Mouse (Mus musculus): ENCODE data around the gene Ttc38. TPM values are rescaled to one million over a fixed set of nuclear protein-coding genes. Genes with fewer than 3 reads are reported as not detected.
A peak's percentile ranks its signal among the peaks of the same experiment; 100 is the strongest.
"Not testable (repeated sequence)": the region's sequence is repeated elsewhere in the genome, so short reads cannot be mapped to it uniquely, and the experiment has no call there.

Ttc38 gene
- polyA plus RNA-seq, 1 experiment from 2014 or later, result 4.2 TPM

DNA sequence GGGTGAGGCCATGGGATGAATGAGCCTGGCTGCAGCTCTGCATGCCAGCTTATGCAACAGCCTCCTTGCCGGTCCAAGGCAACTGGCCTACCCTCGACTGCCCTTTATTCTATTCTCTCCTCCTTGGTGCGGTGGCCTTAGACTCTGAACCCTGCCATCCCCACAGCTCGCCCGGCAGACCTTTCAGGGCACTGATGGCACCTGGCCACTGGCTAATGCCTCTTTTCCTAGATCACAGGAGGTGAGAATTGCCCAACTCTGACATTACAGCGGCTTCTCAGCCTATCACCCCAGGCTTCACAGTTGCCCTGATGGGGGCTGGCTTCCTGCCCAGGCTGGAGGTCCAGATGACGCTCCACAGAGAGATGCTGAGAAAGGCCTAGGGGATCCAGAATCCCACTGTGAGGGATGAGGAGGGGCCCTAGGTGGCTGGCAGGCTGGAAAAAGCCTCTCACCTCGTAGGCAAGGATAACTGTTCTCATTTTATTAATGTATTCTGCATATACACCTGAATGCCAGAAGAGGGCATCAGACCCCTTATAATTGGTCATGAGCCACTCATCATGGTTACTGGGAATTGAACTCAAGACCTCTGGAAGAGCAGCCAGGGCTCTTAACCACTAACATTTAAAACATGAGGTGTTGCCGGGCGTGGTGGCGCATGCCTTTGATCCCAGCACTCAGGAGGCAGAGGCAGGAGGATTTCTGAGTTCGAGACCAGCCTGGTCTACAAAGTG, 19.7 kb downstream of the Ttc38 start:
- no peak for ATAC-seq (ENCODE audit: extremely low read depth, insufficient number of reproducible peaks, low FRiP score, low TSS enrichment)
- Histone ChIP-seq H3K4me3 (no peak overlapping the region), H3K27me3 (replicated peaks) (no peaks in the 10 kb centered on the region), H3K9me3 (no peaks in the 10 kb centered on the region), H3K4me2 (no peak overlapping the region), H3K36me3 (peaks cover 2% of the 10 kb centered on the region; the same call in 1 of the 2 replicates), H3K9ac (no peak overlapping the region), H3K27ac (replicated peaks) (no peak overlapping the region), H3K4me1 (no peaks in the 10 kb centered on the region)
- 71% methylated on average over 12 of the region's 12 CpGs for WGBS

DNA sequence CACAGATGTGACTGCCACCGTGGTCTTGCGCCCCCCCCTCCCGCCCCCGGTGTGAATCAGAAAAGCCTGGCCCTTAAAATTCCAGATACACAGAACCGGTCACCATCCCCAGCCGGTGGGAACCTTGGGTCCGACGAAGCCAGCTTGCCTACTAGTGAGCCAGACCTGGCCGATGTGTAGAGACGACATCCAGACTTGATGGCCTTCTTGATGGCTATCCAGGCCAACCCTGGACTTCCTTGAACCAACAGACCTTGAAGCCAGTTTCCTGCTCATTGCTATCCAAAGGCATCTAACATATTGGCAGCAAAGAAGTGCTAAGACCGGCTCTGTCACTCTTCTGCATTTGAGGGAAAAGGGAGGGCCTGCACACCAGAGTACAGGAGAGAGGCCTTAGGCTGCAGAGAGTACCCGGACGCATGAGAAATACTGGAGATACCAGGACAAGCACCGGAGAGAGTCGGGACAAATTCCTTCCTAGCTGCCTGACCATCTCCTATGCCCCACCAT, 26.9 kb downstream of the Ttc38 start:
- Histone ChIP-seq H3K4me2 (peak overlapping the region; percentile 93), H3K9me3 (no peaks in the 10 kb centered on the region), H3K4me1 (peaks cover 28% of the 10 kb centered on the region), H3K27ac (replicated peaks) (0 out of 2 replicates have a peak overlapping the region, but pooled peaks have one; percentile 33), H3K9ac (peak overlapping the region; percentile 79), H3K4me3 (peak overlapping the region; percentile 90), H3K36me3 (peaks cover 29% of the 10 kb centered on the region), H3K27me3 (replicated peaks) (no peaks in the 10 kb centered on the region)
- WGBS, result 11% methylated on average over 15 of the region's 15 CpGs
- ATAC-seq (ENCODE audit: extremely low read depth, insufficient number of reproducible peaks, low FRiP score, low TSS enrichment), result no peak

DNA sequence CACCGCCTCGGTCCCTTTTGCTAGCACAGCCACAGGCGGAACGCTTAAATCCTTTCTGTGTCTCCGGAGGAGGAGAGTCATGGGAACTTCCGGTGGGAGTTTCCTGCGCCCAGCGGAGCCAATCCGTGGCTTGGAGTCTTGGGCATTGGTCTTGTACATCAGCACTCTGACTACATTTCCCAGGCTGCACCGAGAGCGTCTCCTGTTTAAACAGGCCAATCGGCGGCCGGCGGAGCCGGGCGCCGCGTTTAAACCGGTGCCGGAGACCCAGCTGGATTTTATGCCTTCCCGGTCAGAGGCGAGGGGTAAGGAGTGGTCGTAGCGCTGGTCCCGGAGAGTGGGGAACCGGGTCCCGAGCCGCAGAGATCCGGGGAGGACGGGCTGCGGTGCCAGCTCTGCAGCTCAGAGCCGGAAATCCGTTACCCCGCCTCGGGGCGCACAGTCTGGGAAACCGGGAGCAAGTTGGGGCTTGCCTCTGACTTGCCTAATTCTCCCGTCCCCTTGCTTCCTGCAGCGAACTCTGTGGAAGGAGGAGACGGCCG, 27.5 kb downstream of the Ttc38 start, which contains the start of gene Gtse1:
TSS of gene Gtse1 (plus strand) at position 256 of the 542 bp plus-strand sequence.
- under 1% methylated on average over 42 of the region's 42 CpGs for WGBS
- Histone ChIP-seq H3K27ac (replicated peaks) (peak within 1 kb of the TSS; percentile 71), H3K27me3 (replicated peaks) (no peaks in the 10 kb centered on the region), H3K9ac (peak within 1 kb of the TSS; percentile 88), H3K4me3 (peak within 1 kb of the TSS; percentile 90), H3K4me1 (peaks cover 28% of the 10 kb centered on the region), H3K4me2 (peak within 1 kb of the TSS; percentile 93), H3K36me3 (peaks cover 34% of the 10 kb centered on the region), H3K9me3 (no peaks in the 10 kb centered on the region)
- ATAC-seq (ENCODE audit: extremely low read depth, insufficient number of reproducible peaks, low FRiP score, low TSS enrichment), result peak; percentile 91

DNA sequence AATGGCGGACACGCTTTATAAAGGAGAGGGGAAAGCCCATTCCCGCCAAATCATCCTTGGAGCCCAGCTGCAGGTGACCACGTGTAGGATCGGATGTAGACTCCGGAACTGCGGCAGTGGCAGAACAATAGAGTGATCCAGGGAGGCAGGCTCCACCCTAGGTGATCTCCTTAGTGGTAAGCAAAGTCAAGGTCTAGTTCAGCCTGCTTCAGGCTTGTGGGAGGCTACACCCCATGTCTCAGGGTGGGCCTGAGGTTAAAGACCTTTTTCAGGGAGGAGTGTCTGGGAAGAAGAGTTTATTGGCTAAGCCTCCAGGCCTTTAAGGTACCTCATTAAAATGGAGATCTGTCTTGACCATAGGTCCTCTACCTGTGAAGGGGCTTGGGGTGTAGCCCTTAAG, 33.8 kb downstream of the Ttc38 start:
- H3K4me3 ChIP-seq; H3K4me1 ChIP-seq; H3K27me3 ChIP-seq (replicated peaks); ATAC-seq (ENCODE audit: extremely low read depth, insufficient number of reproducible peaks, low FRiP score, low TSS enrichment); H3K27ac ChIP-seq (replicated peaks); H3K9me3 ChIP-seq; H3K9ac ChIP-seq; H3K4me2 ChIP-seq: not testable (repeated sequence)
- WGBS, result 89% methylated on average over 7 of the region's 7 CpGs
- peaks cover 96% of the 10 kb centered on the region for H3K36me3 ChIP-seq

DNA sequence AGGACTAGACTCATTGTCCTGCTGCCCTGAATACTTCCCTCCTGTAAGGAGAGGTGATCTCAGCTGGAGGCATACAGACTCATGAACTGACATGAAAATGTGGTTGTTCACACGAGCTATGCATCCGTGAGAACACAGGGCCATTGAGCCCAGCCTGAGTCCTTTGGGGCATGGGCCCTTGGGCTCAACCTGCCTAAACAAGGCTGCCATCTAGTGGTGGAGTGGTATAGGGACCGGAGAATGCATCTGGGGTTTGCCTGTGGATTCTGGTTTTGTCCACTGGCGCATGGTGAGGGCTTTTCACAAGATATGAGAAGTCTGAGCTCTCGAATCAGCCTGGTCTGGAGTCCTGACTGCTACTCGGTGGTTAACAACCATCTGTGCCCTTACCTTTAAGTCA, 35.6 kb downstream of the Ttc38 start:
- H3K36me3 ChIP-seq, result peaks cover 100% of the 10 kb centered on the region
- whole genome bisulfite sequencing, result 45% methylated on average over 6 of the region's 6 CpGs
- no peaks in the 10 kb centered on the region for H3K27me3 ChIP-seq (replicated peaks)
- no peak overlapping the region for H3K9ac ChIP-seq
- no peak overlapping the region for H3K4me2 ChIP-seq
- H3K4me1 ChIP-seq, result no peaks in the 10 kb centered on the region
- H3K27ac ChIP-seq (replicated peaks), result no peak overlapping the region
- H3K9me3 ChIP-seq, result no peaks in the 10 kb centered on the region
- no peak for ATAC-seq (ENCODE audit: extremely low read depth, insufficient number of reproducible peaks, low FRiP score, low TSS enrichment)
- no peak overlapping the region for H3K4me3 ChIP-seq

DNA sequence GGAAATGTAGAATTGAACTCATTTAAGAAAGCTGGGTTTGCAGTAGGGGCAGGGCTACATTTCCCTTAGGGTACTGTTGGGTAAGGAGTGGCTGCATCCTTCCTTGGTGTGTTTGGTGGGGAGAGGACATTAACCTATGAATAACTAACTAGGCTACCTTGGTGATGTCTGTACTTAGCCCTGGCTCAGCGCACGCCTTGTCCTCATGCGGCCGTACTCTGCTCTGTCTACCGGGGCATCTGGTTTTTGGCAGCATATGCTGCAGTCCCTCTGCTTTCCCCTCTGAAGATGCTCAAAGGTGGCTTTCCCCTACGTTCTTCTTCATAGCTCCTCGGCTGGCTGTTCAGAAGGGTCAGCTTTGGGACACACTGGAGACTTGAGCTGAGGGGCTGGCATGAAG, 45.2 kb downstream of the Ttc38 start:
- ATAC-seq (ENCODE audit: extremely low read depth, insufficient number of reproducible peaks, low FRiP score, low TSS enrichment), result no peak
- H3K4me2 ChIP-seq, result no peak overlapping the region
- no peak overlapping the region for H3K9ac ChIP-seq
- no peaks in the 10 kb centered on the region for H3K9me3 ChIP-seq
- 92% methylated on average over 7 of the region's 7 CpGs for WGBS
- no peaks in the 10 kb centered on the region for H3K27me3 ChIP-seq (replicated peaks)
- peaks cover 52% of the 10 kb centered on the region for H3K36me3 ChIP-seq
- no peak overlapping the region for H3K4me3 ChIP-seq
- H3K4me1 ChIP-seq, result peaks cover 23% of the 10 kb centered on the region
- no peak overlapping the region for H3K27ac ChIP-seq (replicated peaks)

DNA sequence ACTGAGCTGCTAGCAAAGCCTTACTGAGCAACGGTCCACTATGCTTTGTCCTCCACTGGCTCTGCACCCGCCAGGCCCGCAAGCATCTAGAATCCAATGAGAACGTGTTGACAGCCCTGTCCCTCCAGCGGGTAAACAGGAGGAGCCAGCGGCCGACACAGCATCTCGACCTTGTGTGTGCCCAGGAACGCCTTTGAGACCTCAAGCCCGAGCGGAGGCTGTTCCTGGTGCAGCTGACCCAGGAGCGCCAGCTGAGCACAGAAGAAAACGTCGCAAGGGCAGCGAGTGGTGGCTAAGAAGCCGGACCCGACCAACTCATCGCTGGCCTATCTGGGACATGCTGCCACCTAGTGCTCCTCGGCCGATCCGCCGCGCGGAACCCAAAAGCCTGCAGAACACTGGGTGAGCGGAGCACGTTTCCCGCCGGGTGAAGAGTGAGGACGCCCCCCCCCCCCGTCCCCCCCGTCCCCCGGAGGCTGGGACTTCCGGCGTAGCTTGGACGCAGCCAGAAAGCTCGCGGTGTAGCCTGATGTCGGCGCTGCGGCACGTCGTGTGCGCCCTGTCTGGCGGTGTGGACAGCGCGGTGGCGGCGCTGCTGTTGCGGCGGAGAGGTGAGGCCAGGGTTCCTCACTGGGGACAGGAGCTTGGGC, 46.9 kb downstream of the Ttc38 start, which contains the start of gene Trmu:
TSS of gene Trmu (plus strand) at position 465 of the 650 bp plus-strand sequence.
- 1% methylated on average over 50 of the region's 50 CpGs for WGBS
- ATAC-seq (ENCODE audit: extremely low read depth, insufficient number of reproducible peaks, low FRiP score, low TSS enrichment), result peak; percentile 86
- H3K36me3 ChIP-seq, result peaks cover 54% of the 10 kb centered on the region

DNA sequence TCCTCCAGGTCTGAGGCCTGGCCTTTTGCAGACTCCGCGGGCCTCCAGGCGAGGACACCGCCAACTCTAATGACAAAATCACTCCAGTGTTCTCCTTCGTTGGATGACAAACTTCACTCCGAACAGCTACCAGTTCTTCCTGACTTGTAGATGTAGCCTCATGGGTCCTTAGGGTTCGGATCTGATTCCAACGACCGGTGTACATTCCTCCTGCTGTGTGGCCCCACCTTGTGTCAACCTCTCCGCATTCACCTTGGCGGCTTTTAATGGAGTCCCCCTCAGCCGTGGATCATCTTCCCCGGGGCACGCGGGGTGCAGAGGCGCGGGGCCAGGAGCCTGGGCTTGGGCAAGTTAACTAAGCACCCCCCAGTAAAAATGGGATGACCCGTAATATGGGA, 47.4 kb downstream of the Ttc38 start:
- H3K27me3 ChIP-seq (replicated peaks), result no peaks in the 10 kb centered on the region
- under 1% methylated on average over 18 of the region's 18 CpGs for WGBS
- peaks cover 23% of the 10 kb centered on the region for H3K4me1 ChIP-seq
- H3K9me3 ChIP-seq, result no peaks in the 10 kb centered on the region
- peaks cover 54% of the 10 kb centered on the region for H3K36me3 ChIP-seq
- H3K4me2 ChIP-seq, result peak overlapping the region; percentile 97
- peak overlapping the region; percentile 89 for H3K27ac ChIP-seq (replicated peaks)
- no peak for ATAC-seq (ENCODE audit: extremely low read depth, insufficient number of reproducible peaks, low FRiP score, low TSS enrichment)
- H3K4me3 ChIP-seq, result peak overlapping the region; percentile 80
- H3K9ac ChIP-seq, result peak overlapping the region; percentile 92

More for the DNA sequence above, 46.9 kb downstream of the Ttc38 start, which contains the start of gene Trmu:
- Histone ChIP-seq H3K27me3 (replicated peaks) (no peaks in the 10 kb centered on the region), H3K4me1 (peaks cover 23% of the 10 kb centered on the region), H3K27ac (replicated peaks) (peak within 1 kb of the TSS; percentile 89), H3K9ac (peak within 1 kb of the TSS; percentile 92), H3K4me3 (peak within 1 kb of the TSS; percentile 80), H3K9me3 (no peaks in the 10 kb centered on the region), H3K4me2 (peak within 1 kb of the TSS; percentile 97)

DNA sequence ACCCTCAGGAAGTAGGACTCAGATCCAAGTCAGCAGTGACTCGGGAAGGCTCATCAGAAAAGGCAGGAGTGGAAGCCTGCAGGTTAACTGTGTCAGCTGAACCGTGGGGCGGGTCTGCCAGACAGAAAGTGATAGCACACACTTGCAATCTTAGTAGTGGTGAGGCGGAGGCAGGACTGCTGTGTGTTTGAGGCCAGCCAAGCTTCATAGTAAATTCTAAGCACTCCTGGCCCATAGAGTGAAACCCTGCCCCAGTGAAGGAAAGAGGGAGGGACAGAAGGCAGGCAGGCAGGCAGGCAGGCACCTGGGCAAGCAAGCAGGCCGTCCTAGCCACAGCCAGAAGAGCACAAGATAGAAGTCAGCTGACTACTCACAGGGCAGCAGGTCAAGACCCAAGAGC, 53.5 kb downstream of the Ttc38 start:
- H3K9ac ChIP-seq, result no peak overlapping the region
- no peak overlapping the region for H3K4me3 ChIP-seq
- H3K36me3 ChIP-seq, result peaks cover 78% of the 10 kb centered on the region
- no peak for ATAC-seq (ENCODE audit: extremely low read depth, insufficient number of reproducible peaks, low FRiP score, low TSS enrichment)
- peaks cover 3% of the 10 kb centered on the region for H3K4me1 ChIP-seq
- no peaks in the 10 kb centered on the region for H3K9me3 ChIP-seq
- H3K4me2 ChIP-seq, result no peak overlapping the region
- H3K27me3 ChIP-seq (replicated peaks), result no peaks in the 10 kb centered on the region
- H3K27ac ChIP-seq (replicated peaks), result no peak overlapping the region
- WGBS, result 78% methylated on average over 5 of the region's 5 CpGs

DNA sequence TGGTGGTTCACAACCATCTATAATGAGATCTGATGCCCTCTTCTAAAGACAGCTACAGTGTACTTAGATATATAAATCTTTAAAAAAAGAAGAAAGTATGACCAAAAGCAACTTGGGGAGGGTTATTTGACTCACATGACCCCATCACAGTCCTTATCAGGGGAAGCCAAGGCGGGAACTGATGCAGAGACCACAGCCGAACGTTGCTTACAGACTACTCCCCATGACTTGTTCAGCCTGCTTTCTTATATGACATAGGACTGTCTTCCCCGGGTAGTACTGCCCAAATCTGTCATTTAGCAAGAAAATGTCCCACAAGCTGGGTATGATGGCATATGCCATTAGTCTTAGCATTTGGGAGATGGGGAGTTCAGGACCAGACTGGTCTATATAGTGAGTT, 57.1 kb downstream of the Ttc38 start:
- Histone ChIP-seq H3K4me2 (no peak overlapping the region), H3K27me3 (replicated peaks) (no peaks in the 10 kb centered on the region), H3K4me1 (peaks cover 12% of the 10 kb centered on the region; the same call in 1 of the 2 replicates), H3K27ac (replicated peaks) (no peak overlapping the region), H3K9me3 (no peaks in the 10 kb centered on the region), H3K36me3 (peaks cover 91% of the 10 kb centered on the region), H3K9ac (no peak overlapping the region), H3K4me3 (no peak overlapping the region)
- ATAC-seq (ENCODE audit: extremely low read depth, insufficient number of reproducible peaks, low FRiP score, low TSS enrichment), result no peak
- WGBS, result 70% methylated on average over 4 of the region's 4 CpGs

DNA sequence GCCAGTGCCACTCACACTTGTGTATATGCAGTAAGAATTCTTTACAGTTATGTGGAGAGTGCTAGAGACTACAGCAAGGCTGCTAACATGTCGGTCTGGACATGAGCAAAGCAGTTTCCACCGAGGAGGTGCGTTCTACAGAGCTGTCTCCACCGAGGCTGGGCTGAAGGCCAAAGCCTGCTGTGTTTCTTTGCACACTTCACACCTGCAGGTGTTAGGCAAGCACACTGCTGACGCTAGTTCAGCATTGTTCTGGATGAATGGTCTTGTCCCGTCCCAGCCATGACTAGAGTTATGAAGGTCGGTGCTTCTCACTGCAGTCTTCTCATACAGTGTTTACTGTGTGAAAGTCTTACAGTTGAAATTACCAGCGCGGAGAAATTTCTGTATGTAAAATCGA, 59.9 kb downstream of the Ttc38 start:
- Histone ChIP-seq H3K4me1 (peaks cover 12% of the 10 kb centered on the region; the same call in 1 of the 2 replicates), H3K4me2 (no peak overlapping the region), H3K27me3 (replicated peaks) (no peaks in the 10 kb centered on the region), H3K27ac (replicated peaks) (peak overlapping the region; percentile 46), H3K36me3 (peaks cover 93% of the 10 kb centered on the region), H3K9me3 (no peaks in the 10 kb centered on the region), H3K4me3 (no peak overlapping the region), H3K9ac (no peak overlapping the region)
- WGBS, result 64% methylated on average over 10 of the region's 10 CpGs
- no peak for ATAC-seq (ENCODE audit: extremely low read depth, insufficient number of reproducible peaks, low FRiP score, low TSS enrichment)
